Mouse (Mus musculus) spleen, adult 2 months (tissue): ENCODE measurements around the gene Nrxn3.

Source experiments
- CTCF ChIP-seq: fragments of 200-500 bp; IDR thresholded peaks from 2 replicates; pipeline ENCODE4 v1.5.1; 2011; ENCODE audit warnings: mild to moderate bottlenecking, inconsistent platforms; ENCODE audit not compliant: insufficient read depth, insufficient read length, insufficient replicate concordance; ENCODE audit errors: extremely low read depth
- POLR2A ChIP-seq: fragments of 200-500 bp; IDR thresholded peaks from 2 replicates; pipeline ENCODE4 v1.6.1; 2011; ENCODE audit warnings: low read depth, low read length, inconsistent platforms

DNA sequence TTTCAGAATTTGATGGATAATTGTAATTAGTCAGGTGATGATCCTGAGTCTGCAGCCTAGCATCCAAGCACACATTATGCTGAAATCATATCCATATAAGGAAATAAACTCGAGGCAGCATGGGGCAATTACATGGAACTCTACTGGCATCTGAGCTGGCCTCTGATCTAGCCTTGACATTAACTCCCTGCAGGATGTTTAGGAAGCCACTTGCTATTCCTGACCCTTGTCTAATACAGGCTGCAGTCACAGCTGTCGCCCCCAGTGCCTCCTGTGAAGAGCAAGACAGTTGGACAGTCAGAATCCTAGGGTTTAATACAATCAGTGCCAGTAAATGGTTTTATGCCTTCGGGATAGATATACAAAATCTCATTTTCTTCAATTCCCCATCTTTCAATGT lies 781.4 kb downstream of the Nrxn3 start:
- TF ChIP-seq CTCF (no peak), POLR2A (no peak)
